Comparison of ENCODE assay signal across 9 mouse cellular contexts in genomic region chr1:84218605-84219004, GRCm38 (mm10).
A peak's percentile ranks its signal among the peaks of the same experiment; 100 is the strongest.
DNase-seq lines count a peak whose midpoint lies in the region; ATAC-seq lines count a peak whose summit lies in the region.
"Had no signal": no experiment of that assay in that cellular context is flagged by ENCODE, and none has a peak within 500 bp of the region (broad histone marks: within the 10 kb centered on the region; RNA-seq: fewer than 3 reads in every experiment).

No protein-coding gene starts in this region.

- no peak overlapping the region for H3K9ac ChIP-seq in midbrain, embryonic 11.5 days (ENCODE audit: low read length)
- H3K9ac ChIP-seq: liver, embryonic 13.5 days had no signal

- no peaks in the 10 kb centered on the region for H3K4me1 ChIP-seq in midbrain, embryonic 10.5 days
- no peaks in the 10 kb centered on the region for H3K4me1 ChIP-seq in midbrain, embryonic 11.5 days (ENCODE audit: control insufficient read depth, insufficient read depth, low read length)

- H3K4me2 ChIP-seq in midbrain, embryonic 11.5 days = no peak overlapping the region
- H3K4me2 ChIP-seq: liver, embryonic 13.5 days had no signal

- H3K36me3 ChIP-seq in midbrain, embryonic 10.5 days = no peaks in the 10 kb centered on the region
- no peaks in the 10 kb centered on the region for H3K36me3 ChIP-seq in midbrain, embryonic 11.5 days (ENCODE audit: control insufficient read depth, insufficient read depth, low read length)
- H3K36me3 ChIP-seq: liver, embryonic 13.5 days had no signal

- 80% methylated on average over 7 of the region's 7 CpGs for WGBS in midbrain, embryonic 10.5 days
- WGBS in midbrain, embryonic 11.5 days = 68% methylated on average over 7 of the region's 7 CpGs

- no peak for ATAC-seq in midbrain, embryonic 11.5 days (ENCODE audit: low FRiP score)

- no peak overlapping the region for H3K4me3 ChIP-seq in midbrain, embryonic 10.5 days
- no peak overlapping the region for H3K4me3 ChIP-seq in midbrain, embryonic 11.5 days (ENCODE audit: low read depth, low read length)
- H3K4me3 ChIP-seq: liver, embryonic 13.5 days had no signal

- H3K9me3 ChIP-seq in midbrain, embryonic 10.5 days (replicated peaks) = no peaks in the 10 kb centered on the region
- H3K9me3 ChIP-seq in midbrain, embryonic 11.5 days (ENCODE audit: control insufficient read depth, low read length) = no peaks in the 10 kb centered on the region
- H3K9me3 ChIP-seq: liver, embryonic 13.5 days had no signal

- no peaks in the 10 kb centered on the region for H3K27me3 ChIP-seq in midbrain, embryonic 10.5 days (ENCODE audit: low read depth, poor library complexity, severe bottlenecking)
- H3K27me3 ChIP-seq in midbrain, embryonic 11.5 days (ENCODE audit: control insufficient read depth, insufficient read depth, low read length) = no peaks in the 10 kb centered on the region
- H3K27me3 ChIP-seq: liver, embryonic 13.5 days had no signal

- peak; percentile 32 for DNase-seq in adrenal gland, postnatal 14 days
- DNase-seq in adrenal gland, postnatal 25 days = no peak
- peak; percentile 22 for DNase-seq in lung, postnatal 10 days
- no peak for DNase-seq in lung, postnatal 4 days
- peak; percentile 16 for DNase-seq in layer of hippocampus, adult 9-10 months (ENCODE audit: low spot score)
- peak; percentile 56 for DNase-seq in yolk sac, embryonic 10.5 days (ENCODE audit: low spot score)
- no peak for DNase-seq in midbrain, embryonic 10.5 days (ENCODE audit: low spot score)
- DNase-seq in midbrain, embryonic 11.5 days (ENCODE audit: low spot score, missing footprints) = no peak
- DNase-seq: liver, embryonic 13.5 days had no signal

- no peak overlapping the region for H3K27ac ChIP-seq in midbrain, embryonic 10.5 days (replicated peaks)
- no peak overlapping the region for H3K27ac ChIP-seq in midbrain, embryonic 11.5 days (ENCODE audit: low read depth, low read length)
- H3K27ac ChIP-seq: liver, embryonic 13.5 days had no signal

Comparison
In these comparisons a context has a peak if more than half of its experiments do, and no peak if none do; other contexts are left out.
1. DNase-seq: peak in adrenal gland, postnatal 14 days (single experiment), lung, postnatal 10 days (single experiment), layer of hippocampus, adult 9-10 months (single experiment) and yolk sac, embryonic 10.5 days (single experiment); none in adrenal gland, postnatal 25 days (single experiment), lung, postnatal 4 days (0 of 2), midbrain, embryonic 10.5 days (single experiment) and midbrain, embryonic 11.5 days (single experiment).